Mouse (Mus musculus) small intestine, adult 2 months (tissue): ENCODE data around the gene Pold1. TPM values are rescaled to one million over a fixed set of nuclear protein-coding genes. Genes with fewer than 3 reads are reported as not detected.

Source experiments
- H3K27ac ChIP-seq: fragments of 200-500 bp; 2 replicates; pipeline ENCODE4 v1.5.1; 2012; ENCODE audit warnings: low read depth, low read length, control low read depth, inconsistent platforms; ENCODE audit not compliant: insufficient read depth
- H3K27me3 ChIP-seq: fragments of 200-500 bp; 2 replicates; pipeline ENCODE4 v1.6.1; 2012; ENCODE audit warnings: mild to moderate bottlenecking, moderate library complexity, low read length, inconsistent platforms; ENCODE audit not compliant: control insufficient read depth, insufficient read depth
- H3K36me3 ChIP-seq: fragments of 200-500 bp; 2 replicates; pipeline ENCODE4 v1.6.1; 2012; ENCODE audit warnings: mild to moderate bottlenecking, low read length, control low read depth, inconsistent platforms; ENCODE audit not compliant: control insufficient read depth, insufficient read depth
- H3K4me1 ChIP-seq: fragments of 200-500 bp; 2 replicates; pipeline ENCODE4 v1.6.1; 2012; ENCODE audit warnings: low read length, inconsistent platforms, mixed read lengths; ENCODE audit not compliant: control insufficient read depth, insufficient read depth, insufficient read length
- H3K4me3 ChIP-seq: fragments of 200-500 bp; 2 replicates; pipeline ENCODE4 v1.5.1; 2012; ENCODE audit warnings: low read depth, mild to moderate bottlenecking, control low read depth, inconsistent platforms, low read length, moderate library complexity
- CTCF ChIP-seq: fragments of 200-500 bp; IDR thresholded peaks from 2 replicates; pipeline ENCODE4 v1.5.1; 2012; ENCODE audit warnings: low read depth, mild to moderate bottlenecking, control low read depth, inconsistent platforms, low read length, moderate library complexity, mixed read lengths; ENCODE audit not compliant: insufficient replicate concordance, insufficient read length; ENCODE audit errors: extremely low read depth
- POLR2A ChIP-seq: fragments of 200-500 bp; IDR thresholded peaks from 2 replicates; pipeline ENCODE4 v1.6.1; 2012; ENCODE audit warnings: low read depth, mild to moderate bottlenecking, control low read depth, inconsistent platforms, low read length, moderate library complexity
- WGBS: fragments of 180-500 bp; shearing (Covaris S2); methylation state at CpG from one replicate; pipeline ENCODE4 v1.1.7; 2018; 5-methylcytosine and 5-hydroxymethylcytosine counted together
- polyA plus RNA-seq: library from polyadenylated mRNA; depleted of rRNA; stranded (reverse); fragments of >200 nt; gene quantifications from 2 replicates; pipeline ENCODE4 v1.2.3, GENCODE M21; 2012

Gene Pold1
- polyA plus RNA-seq, 1 experiment: 46.9 TPM

DNA sequence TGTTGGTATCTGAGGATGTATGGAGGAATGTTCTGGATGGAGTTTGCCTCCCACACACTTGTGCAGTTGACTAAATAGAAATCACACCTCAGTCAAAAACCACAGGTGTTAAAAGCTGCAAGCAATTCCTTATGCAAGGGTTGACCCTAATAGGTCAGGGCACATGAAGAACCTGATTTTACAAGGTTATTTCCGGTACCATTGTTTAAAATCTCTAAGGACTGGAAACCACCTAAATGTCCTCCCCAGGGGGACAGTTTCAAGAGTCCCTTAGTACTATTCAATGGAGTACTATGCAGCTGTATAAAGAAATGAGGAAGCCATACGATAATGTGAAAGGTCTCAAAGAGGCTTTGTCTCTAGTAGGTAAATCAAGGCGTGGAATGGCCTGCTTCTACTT lies 2.4 kb downstream of the Pold1 start:
- Histone ChIP-seq H3K27me3 (no peaks in the 10 kb centered on the region), H3K4me3 (no peak overlapping the region), H3K36me3 (peaks cover 23% of the 10 kb centered on the region), H3K27ac (no peak overlapping the region), H3K4me1 (peaks cover 6% of the 10 kb centered on the region; the same call in 1 of the 2 replicates)
- no peak for TF ChIP-seq POLR2A
- no peak for TF ChIP-seq CTCF
- WGBS: 96% methylated on average over 3 of the region's 3 CpGs

DNA sequence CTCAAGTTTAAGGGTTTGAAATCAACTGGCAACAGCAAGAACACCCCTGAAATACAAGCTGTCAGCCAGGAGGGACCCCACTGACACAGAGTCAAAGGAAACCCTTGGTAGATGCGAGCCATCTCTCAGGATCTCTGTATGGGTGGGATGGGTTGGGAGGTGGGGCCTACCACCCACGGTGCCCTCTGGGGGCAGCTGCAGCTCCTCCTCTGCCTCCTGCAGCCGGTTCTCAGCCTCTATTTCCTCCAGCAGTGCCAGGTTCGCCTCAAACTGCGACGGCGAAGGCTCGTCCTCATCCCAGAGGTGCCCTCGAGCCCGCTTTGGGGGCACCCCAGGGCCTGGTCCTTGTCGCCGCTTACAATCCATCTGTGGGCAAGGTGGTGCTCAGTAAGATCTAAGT lies 5.6 kb downstream of the Pold1 start:
- Histone ChIP-seq H3K27ac (no peak overlapping the region), H3K4me1 (peaks cover 6% of the 10 kb centered on the region; the same call in 1 of the 2 replicates), H3K36me3 (peaks cover 26% of the 10 kb centered on the region), H3K27me3 (no peaks in the 10 kb centered on the region), H3K4me3 (no peak overlapping the region)
- TF ChIP-seq POLR2A (no peak), CTCF (no peak)
- WGBS: 82% methylated on average over 12 of the region's 12 CpGs

DNA sequence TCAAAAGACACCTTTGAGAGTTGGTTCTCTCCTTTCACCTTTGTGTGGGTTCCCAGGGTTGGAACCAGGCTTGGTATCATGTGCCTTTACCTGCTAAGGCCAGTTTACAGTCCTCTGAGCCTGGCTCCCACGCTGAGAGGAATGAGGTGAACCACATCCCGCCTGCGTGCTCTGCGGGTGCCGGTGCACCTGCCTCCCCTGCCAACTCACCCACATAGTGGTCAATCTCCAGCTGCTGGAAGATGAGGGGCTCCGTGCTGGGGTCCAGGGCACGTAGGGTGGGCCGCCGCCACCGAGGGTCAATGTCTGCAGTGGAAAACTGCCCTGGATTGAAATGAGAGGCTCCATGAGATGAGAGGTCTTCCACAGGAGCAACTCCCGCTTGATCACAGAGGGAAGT lies 6.1 kb downstream of the Pold1 start:
- 90% methylated on average over 11 of the region's 11 CpGs for WGBS
- Histone ChIP-seq H3K36me3 (peaks cover 26% of the 10 kb centered on the region), H3K4me1 (peaks cover under 1% of the 10 kb centered on the region; the same call in 1 of the 2 replicates), H3K27me3 (no peaks in the 10 kb centered on the region), H3K4me3 (no peak overlapping the region), H3K27ac (no peak overlapping the region)
- TF ChIP-seq CTCF (no peak), POLR2A (no peak)

DNA sequence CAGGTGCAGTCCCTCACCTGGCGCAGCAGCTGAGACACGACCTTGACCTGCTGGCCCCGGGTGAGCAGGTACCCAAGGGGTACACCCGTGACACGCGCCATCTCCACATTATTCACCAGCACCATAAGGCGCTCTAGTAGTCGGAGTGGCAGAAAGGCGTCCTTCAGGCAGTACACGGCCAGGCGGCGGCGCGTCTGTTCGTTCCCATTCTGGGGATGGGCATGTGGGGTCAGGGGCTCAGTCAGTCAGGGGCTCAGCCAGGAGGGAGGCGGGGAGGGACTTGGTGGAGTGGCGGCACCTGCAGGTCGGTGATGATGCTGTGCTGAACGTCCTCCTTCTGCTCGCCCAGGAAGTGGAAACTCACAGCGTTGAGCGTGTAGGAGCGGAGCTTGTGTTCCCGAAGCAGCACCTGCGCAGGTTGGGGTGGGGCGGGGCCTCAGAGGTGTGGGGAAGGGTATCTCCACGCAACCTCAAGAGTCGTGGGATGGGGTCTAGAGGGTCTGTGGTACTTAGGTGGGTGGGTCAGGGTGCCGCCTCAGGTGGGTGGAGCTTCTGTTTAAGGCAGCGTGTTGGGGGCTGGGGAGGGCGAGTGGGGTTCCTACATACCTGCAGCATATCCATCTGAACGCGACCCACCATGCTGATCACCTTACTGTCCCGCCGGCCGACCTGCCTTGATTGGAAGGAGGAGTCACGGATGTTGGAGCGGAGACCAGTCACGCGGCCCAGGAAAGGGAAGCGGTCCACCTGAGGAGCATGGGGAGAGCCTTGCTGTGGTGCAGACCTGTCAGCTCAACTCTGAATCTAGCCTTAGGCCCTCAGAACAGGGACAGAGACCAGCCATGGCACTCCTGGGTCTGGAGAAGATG lies 9.7 kb downstream of the Pold1 start:
- WGBS: 93% methylated on average over 41 of the region's 41 CpGs
- Histone ChIP-seq H3K4me1 (no peaks in the 10 kb centered on the region), H3K4me3 (no peak overlapping the region), H3K27ac (no peak overlapping the region), H3K36me3 (peaks cover 31% of the 10 kb centered on the region), H3K27me3 (no peaks in the 10 kb centered on the region)
- TF ChIP-seq CTCF (no peak), POLR2A (no peak)

DNA sequence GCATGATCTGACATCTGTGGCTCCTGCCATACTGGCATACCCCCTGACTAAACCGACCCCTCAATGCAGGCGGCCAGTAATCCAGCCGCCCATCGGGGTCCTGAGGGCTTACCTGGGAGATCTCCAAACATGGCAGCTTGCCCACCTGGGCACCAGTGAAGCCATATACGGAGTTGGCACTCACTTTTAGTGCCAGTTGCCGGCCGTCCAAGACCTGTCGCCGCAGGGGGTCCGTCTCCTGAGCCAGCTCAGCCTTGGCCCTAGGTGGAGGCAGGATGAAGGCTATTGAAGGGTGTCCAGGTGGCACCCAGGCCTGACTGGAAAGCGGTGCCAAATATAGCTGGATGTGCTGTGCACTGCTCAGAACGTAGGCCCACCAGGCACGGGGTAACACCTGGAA lies 11.2 kb downstream of the Pold1 start:
- H3K4me1 ChIP-seq: peaks cover 3% of the 10 kb centered on the region; the same call in 1 of the 2 replicates
- no peak overlapping the region for H3K27ac ChIP-seq
- no peaks in the 10 kb centered on the region for H3K27me3 ChIP-seq
- no peak overlapping the region for H3K4me3 ChIP-seq
- 92% methylated on average over 13 of the region's 13 CpGs for WGBS
- peaks cover 31% of the 10 kb centered on the region for H3K36me3 ChIP-seq
- no peak for TF ChIP-seq POLR2A

DNA sequence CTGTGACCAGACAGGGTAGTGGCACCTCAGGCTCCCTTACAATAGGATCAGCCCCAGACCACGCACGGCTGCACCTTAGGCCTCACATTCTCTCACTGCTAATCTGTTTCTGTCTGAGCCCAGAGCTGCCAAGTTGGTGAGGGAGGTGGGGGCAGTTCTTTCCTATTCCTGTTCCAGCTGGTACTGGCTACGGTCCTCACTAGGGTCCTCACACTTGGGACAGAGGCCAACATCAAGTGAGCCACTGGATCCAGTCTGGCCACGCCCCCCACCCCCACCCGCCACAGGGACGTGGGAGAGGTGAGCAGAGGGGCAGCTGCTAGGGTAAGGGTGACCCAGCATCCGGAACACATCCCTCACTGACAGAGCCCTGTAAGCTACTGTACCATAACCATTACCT lies 11.6 kb downstream of the Pold1 start:
- Histone ChIP-seq H3K36me3 (peaks cover 31% of the 10 kb centered on the region), H3K27ac (no peak overlapping the region)
- 79% methylated on average over 7 of the region's 7 CpGs for WGBS

DNA sequence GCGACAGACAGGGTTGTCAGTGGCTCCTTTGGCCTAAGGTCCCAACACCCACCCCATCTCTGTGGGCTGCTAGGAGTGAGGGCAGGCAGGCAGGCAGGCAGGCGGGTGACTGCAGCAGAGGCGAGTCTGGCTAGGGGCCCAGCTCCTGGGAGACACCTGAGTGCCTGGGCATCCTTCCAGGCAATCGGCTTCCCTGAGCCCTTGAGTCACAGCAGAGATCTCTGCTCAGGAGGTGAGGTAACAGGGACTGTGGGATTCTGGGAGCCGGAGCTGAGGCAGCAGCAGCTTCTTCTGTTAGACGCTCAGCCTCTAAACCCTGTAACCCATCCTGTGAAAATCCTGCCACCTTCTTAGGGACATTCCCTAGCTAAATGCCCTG lies 12.1 kb downstream of the Pold1 start:
- no peaks in the 10 kb centered on the region for H3K27me3 ChIP-seq
- TF ChIP-seq CTCF: no peak
- no peak for TF ChIP-seq POLR2A
- H3K4me1 ChIP-seq: peaks cover 5% of the 10 kb centered on the region; the same call in 1 of the 2 replicates
- no peak overlapping the region for H3K27ac ChIP-seq
- no peak overlapping the region for H3K4me3 ChIP-seq
- 46% methylated on average over 6 of the region's 6 CpGs for WGBS
- H3K36me3 ChIP-seq: peaks cover 31% of the 10 kb centered on the region

More for the DNA sequence above, 11.6 kb downstream of the Pold1 start:
- Histone ChIP-seq H3K27me3 (no peaks in the 10 kb centered on the region), H3K4me1 (peaks cover 5% of the 10 kb centered on the region; the same call in 1 of the 2 replicates), H3K4me3 (no peak overlapping the region)
- TF ChIP-seq POLR2A (no peak), CTCF (no peak)
